Mouse (Mus musculus) brain, embryonic 14.5 days (tissue): ENCODE data around the gene Itpkc.

ENCODE experiments used
- CTCF ChIP-seq: fragments of 200-500 bp; IDR thresholded peaks from 2 replicates; pipeline ENCODE4 v1.5.1; 2012; ENCODE audit warnings: inconsistent platforms, mild to moderate bottlenecking, moderate library complexity, borderline replicate concordance; ENCODE audit not compliant: insufficient read depth, insufficient read length; ENCODE audit errors: extremely low read depth
- POLR2A ChIP-seq: fragments of 200-500 bp; IDR thresholded peaks from 2 replicates; pipeline ENCODE4 v1.6.1; 2012; ENCODE audit warnings: mild to moderate bottlenecking, inconsistent platforms, borderline replicate concordance; ENCODE audit not compliant: poor library complexity, insufficient read depth, insufficient read length, severe bottlenecking; ENCODE audit errors: extremely low read depth

DNA sequence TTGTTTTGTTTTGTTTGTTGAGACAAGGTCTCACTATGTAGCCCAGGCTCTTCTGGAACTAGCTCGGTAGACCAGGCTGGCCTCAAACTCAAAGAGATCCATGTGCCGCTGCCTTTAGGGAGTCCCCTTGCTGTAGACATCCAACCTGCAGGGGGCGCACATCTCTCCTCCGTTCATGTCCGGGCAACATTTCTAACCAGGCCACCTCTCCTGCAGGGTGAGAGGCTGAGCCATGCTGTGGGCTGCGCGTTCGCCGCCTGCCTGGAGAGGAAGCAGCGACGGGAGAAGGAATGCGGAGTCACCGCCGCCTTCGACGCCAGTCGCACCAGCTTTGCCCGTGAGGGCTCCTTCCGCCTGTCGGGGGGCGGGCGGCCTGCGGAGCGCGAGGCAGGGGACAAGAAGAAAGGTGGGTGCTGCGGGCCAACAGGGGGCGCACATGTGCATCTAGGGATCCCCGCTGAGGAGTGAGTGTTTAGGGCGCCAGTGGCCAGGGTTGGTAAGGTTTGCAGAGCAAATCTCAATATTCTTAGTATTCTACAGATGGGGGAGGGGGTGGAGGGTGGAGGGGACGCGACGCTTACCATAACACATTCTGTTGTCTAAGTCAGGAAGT lies 45.4 kb upstream of the Itpkc start:
- TF ChIP-seq CTCF (peak; percentile 52; the same call in 1 of the 2 replicates), POLR2A (no peak)
